Mouse (Mus musculus): ENCODE measurements around the gene Gpr18. TPM values are rescaled to one million over a fixed set of nuclear protein-coding genes. Genes with fewer than 3 reads are reported as not detected.
A peak's percentile ranks its signal among the peaks of the same experiment; 100 is the strongest.

Gene Gpr18
- polyA plus RNA-seq, 1 experiment: 6.5 TPM

- Histone ChIP-seq H3K27ac (ENCODE audit: insufficient read depth, low read depth, low read length) (no peak overlapping the region), H3K4me3 (ENCODE audit: insufficient read depth, low read length) (no peak overlapping the region), H3K4me1 (ENCODE audit: control insufficient read depth, insufficient read depth, low read length) (peaks cover 30% of the 10 kb centered on the region)
- TF ChIP-seq POLR2A (IDR thresholded peaks at IDR 0.05; ENCODE audit: borderline replicate concordance, low read depth, low read length) (no peak), CTCF (IDR thresholded peaks at IDR 0.05; ENCODE audit: low read depth, low read length) (no peak)
These were observed 35.9 kb upstream of the Gpr18 start for GRCm38 (mm10) chr14:121951399-121952045.

DNA sequence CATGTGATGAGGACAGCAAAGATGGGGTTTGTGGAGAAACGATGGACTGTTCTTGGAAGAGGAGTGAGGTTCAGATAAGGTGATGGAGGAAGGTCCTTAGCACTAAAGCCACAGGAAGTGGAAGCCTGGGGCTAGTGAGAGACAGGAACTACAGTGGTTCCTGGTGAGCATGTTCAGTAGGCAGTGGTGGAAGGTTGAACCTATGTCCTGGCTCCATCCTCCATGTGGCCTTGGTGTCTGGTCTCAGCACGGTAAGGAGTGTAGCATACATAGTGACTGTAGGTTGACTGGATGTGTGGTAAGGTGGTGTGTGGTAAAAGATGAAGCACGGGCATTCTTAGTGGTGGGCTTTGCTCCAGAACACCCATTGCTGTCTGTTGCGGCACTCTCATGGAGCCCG, 34.3 kb upstream of the Gpr18 start:
- H3K4me3 ChIP-seq (ENCODE audit: insufficient read depth, low read length): no peak overlapping the region
- no peak for TF ChIP-seq POLR2A (IDR thresholded peaks at IDR 0.05; ENCODE audit: borderline replicate concordance, low read depth, low read length)
- no peak for TF ChIP-seq CTCF (IDR thresholded peaks at IDR 0.05; ENCODE audit: low read depth, low read length)
- no peak overlapping the region for H3K27ac ChIP-seq (ENCODE audit: insufficient read depth, low read depth, low read length)
- H3K4me1 ChIP-seq (ENCODE audit: control insufficient read depth, insufficient read depth, low read length): peaks cover 25% of the 10 kb centered on the region

- no peak overlapping the region for H3K27ac ChIP-seq (ENCODE audit: insufficient read depth, low read depth, low read length)
- no peak overlapping the region for H3K4me3 ChIP-seq (ENCODE audit: insufficient read depth, low read length)
- TF ChIP-seq POLR2A (IDR thresholded peaks at IDR 0.05; ENCODE audit: borderline replicate concordance, low read depth, low read length) (no peak), CTCF (IDR thresholded peaks at IDR 0.05; ENCODE audit: low read depth, low read length) (no peak)
- H3K4me1 ChIP-seq (ENCODE audit: control insufficient read depth, insufficient read depth, low read length): peaks cover 23% of the 10 kb centered on the region
These were observed 33.9 kb upstream of the Gpr18 start for GRCm38 (mm10) chr14:121949436-121949835.

DNA sequence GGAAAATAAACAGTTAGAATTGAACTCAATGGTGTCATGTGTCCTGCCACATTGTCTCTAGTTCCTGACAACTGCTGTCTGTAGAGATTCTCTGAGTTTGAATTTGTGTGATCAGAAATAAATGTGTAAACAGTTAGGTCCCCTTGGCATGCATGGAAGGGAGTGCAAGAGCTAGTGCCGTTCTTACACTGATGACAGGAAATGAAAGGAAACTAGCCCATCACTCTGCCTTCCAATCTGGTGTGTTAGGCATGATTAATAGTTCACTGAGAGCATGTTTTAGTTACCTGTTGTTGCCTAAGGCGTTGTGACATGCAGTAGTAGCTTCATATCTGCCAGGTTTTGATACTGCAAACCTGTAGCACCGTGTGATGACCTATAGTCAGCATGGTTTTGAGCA, 32.4 kb upstream of the Gpr18 start:
- no peak overlapping the region for H3K27ac ChIP-seq (ENCODE audit: insufficient read depth, low read depth, low read length)
- TF ChIP-seq CTCF (IDR thresholded peaks at IDR 0.05; ENCODE audit: low read depth, low read length) (no peak), POLR2A (IDR thresholded peaks at IDR 0.05; ENCODE audit: borderline replicate concordance, low read depth, low read length) (no peak)
- H3K4me3 ChIP-seq (ENCODE audit: insufficient read depth, low read length): no peak overlapping the region
- peaks cover 23% of the 10 kb centered on the region for H3K4me1 ChIP-seq (ENCODE audit: control insufficient read depth, insufficient read depth, low read length)

- no peak overlapping the region for H3K27ac ChIP-seq (ENCODE audit: insufficient read depth, low read depth, low read length)
These were observed 31.7 kb upstream of the Gpr18 start for GRCm38 (mm10) chr14:121947201-121947760.

GRCm38 (mm10) chr14:121946728-121947127, 31.1 kb upstream of the Gpr18 start:
- H3K4me1 ChIP-seq (ENCODE audit: control insufficient read depth, insufficient read depth, low read length): peaks cover 23% of the 10 kb centered on the region
- TF ChIP-seq POLR2A (IDR thresholded peaks at IDR 0.05; ENCODE audit: borderline replicate concordance, low read depth, low read length): no peak
- TF ChIP-seq CTCF (IDR thresholded peaks at IDR 0.05; ENCODE audit: low read depth, low read length): no peak
- H3K4me3 ChIP-seq (ENCODE audit: insufficient read depth, low read length): no peak overlapping the region
- peak overlapping the region; percentile 15; the same call in 1 of the 2 replicates for H3K27ac ChIP-seq (ENCODE audit: insufficient read depth, low read depth, low read length)

More at GRCm38 (mm10) chr14:121947201-121947760, 31.7 kb upstream of the Gpr18 start:
- TF ChIP-seq CTCF (IDR thresholded peaks at IDR 0.05; ENCODE audit: low read depth, low read length) (no peak), POLR2A (IDR thresholded peaks at IDR 0.05; ENCODE audit: borderline replicate concordance, low read depth, low read length) (no peak)
- H3K4me3 ChIP-seq (ENCODE audit: insufficient read depth, low read length): no peak overlapping the region
- peaks cover 23% of the 10 kb centered on the region for H3K4me1 ChIP-seq (ENCODE audit: control insufficient read depth, insufficient read depth, low read length)

GRCm38 (mm10) chr14:121946131-121946530, 30.6 kb upstream of the Gpr18 start:
- Histone ChIP-seq H3K27ac (ENCODE audit: insufficient read depth, low read depth, low read length) (no peak overlapping the region), H3K4me1 (ENCODE audit: control insufficient read depth, insufficient read depth, low read length) (peaks cover 21% of the 10 kb centered on the region)
- TF ChIP-seq CTCF (IDR thresholded peaks at IDR 0.05; ENCODE audit: low read depth, low read length): no peak
- no peak for TF ChIP-seq POLR2A (IDR thresholded peaks at IDR 0.05; ENCODE audit: borderline replicate concordance, low read depth, low read length)

DNA sequence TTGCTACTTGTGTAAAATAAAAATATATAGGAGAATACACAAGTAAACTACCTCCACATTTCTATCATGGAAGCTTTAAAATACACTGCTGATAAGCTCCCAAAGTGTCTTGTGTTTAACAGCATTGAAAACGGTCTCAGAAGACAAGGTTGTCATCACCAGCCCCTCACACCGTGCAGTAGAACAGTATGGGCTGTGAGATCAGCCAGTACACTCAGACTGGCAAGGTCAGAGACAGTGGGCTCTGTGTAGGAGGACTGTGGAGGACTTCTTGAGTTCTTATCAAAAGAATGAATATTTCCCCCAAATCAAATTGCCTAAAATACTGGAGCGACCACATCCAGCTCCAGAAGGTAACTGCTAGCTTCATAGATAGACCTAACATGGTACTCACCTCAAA, 24.0 kb upstream of the Gpr18 start:
- no peak for TF ChIP-seq CTCF (IDR thresholded peaks at IDR 0.05; ENCODE audit: low read depth, low read length)
- TF ChIP-seq POLR2A (IDR thresholded peaks at IDR 0.05; ENCODE audit: borderline replicate concordance, low read depth, low read length): no peak
- Histone ChIP-seq H3K27ac (ENCODE audit: insufficient read depth, low read depth, low read length) (peak overlapping the region; percentile 98), H3K4me3 (ENCODE audit: insufficient read depth, low read length) (no peak overlapping the region), H3K4me1 (ENCODE audit: control insufficient read depth, insufficient read depth, low read length) (peaks cover 27% of the 10 kb centered on the region)

More at GRCm38 (mm10) chr14:121946131-121946530, 30.6 kb upstream of the Gpr18 start:
- H3K4me3 ChIP-seq (ENCODE audit: insufficient read depth, low read length): no peak overlapping the region

DNA sequence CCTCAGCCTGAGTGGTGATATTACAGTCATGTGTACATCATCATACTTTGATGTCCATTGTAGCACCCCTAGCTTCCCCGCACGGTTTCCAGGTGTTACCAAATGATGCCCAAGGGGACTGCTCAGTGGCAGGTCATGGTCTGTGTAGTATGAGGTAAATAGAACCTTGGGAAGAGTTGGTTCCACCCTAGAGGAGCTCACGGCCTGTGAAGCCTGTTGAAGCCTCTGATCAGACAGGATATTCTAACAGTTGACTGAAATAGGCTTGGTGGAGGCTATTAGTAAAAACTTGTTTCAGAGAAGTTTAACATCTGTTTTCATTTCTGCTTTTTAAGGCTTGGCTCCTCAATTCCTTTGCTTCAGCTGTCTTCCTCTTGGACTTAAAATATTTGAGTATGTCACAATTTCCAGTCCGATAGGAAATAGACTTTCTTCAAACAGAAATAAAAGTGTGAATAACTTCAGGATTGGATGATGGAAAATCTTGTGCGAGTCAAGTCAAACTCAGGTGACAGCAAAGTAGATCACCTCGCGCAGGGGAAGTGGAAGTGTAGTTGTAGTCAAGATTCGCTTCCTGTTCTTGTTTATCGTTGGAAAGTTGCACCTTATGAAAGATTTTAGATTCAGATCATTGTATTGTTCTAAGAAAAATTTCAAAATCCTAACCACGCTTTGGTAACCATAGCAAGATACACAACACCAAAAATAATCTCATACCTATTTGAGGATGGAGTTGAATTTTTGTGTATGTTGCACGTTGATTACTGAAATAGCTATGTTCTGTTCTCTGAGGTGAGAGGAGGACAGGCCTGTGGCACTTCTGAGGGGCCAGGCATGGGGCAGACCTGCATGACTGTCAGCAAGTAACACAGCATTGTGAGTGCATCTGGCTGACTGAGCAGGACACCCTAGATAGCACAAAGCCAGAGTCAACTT, 22.9 kb upstream of the Gpr18 start:
- Histone ChIP-seq H3K27ac (ENCODE audit: insufficient read depth, low read depth, low read length) (peak overlapping the region; percentile 98), H3K4me3 (ENCODE audit: insufficient read depth, low read length) (peak overlapping the region; percentile 8; the same call in 1 of the 2 replicates), H3K4me1 (ENCODE audit: control insufficient read depth, insufficient read depth, low read length) (peaks cover 38% of the 10 kb centered on the region)
- TF ChIP-seq POLR2A (IDR thresholded peaks at IDR 0.05; ENCODE audit: borderline replicate concordance, low read depth, low read length): no peak
- TF ChIP-seq CTCF (IDR thresholded peaks at IDR 0.05; ENCODE audit: low read depth, low read length): no peak
